Mouse (Mus musculus): ENCODE measurements around the gene Chn2. TPM values are rescaled to one million over a fixed set of nuclear protein-coding genes. Genes with fewer than 3 reads are reported as not detected.

Gene Chn2
- polyA plus RNA-seq, 2 experiments from 2014 or later, result 5.6 to 6.3 TPM

DNA sequence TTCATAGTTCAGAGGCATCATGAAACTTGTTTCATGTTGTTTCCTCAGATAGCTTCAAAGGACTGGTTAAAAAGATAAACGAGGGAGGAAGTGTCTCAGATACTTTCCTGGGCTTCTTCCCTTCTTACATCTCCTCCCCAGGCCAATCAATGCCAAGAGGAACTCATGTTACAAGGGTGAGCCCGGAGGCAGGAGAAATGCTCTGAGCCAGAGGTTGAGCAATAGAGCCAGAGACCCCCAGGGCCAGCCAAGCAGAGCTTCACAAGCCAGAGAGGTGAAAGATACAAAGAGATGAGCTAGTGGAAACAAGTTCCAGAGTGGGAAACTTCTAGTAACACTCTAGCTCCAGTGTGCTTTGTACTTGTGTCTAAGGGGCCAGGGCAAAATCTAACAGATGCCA, 38.9 kb downstream of the Chn2 start:
- ATAC-seq, result no peak

DNA sequence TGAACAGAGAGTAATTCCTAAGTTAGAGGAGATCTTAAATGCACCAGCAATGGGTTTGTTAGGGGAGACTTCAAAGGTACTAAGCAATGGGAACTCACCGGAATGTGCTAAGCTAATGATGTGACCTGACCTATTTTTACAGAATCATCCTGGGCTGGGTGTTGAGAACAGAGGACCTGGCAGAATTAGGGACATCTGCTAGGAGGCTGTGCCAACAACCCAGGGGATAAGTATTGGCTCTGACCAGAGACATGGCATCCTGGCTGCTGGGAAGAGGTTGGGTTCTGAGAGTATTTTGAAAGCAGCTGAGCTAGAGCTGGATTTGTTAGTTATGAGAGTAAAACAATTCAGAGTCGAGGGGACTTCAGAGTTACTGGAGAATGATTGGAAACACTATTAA, 40.5 kb downstream of the Chn2 start:
- no peak for ATAC-seq

DNA sequence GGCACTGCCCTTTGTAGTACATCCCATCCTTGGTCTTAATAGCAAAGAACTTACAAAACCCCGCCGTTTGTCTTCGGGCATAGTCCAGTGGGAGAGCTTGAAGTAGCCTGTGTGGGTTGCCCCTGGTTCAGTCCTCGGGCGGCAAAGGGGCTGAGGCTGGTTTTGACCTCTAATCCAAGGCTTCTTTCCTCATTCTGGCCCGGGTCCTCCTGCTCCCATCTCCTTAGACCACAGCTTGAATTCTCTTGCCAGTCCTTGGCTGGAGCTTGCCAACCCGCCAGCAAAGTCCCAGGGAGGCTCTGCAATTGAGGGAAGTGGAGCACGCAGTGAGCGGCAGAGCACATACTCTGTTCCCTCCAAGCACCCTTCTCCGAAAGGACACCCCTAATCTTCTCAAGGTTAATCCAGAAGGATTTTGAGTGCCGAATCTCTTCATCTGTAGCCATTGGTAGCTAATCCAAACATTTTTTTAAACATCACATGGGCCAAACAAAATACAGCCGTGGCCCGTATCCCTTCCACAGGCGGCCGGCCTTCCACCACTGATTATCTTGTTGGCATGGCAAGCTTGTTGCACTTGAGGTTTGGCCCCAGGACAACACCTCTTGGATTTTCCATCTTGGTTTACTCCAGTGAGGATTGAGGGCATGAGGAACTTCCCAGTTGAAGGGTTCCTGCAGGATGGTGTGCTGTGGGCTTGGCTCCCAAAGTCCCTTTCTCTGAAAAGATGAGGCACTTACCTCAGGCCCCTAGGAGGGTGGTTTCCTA, 41.3 kb downstream of the Chn2 start:
- no peak for ATAC-seq

- ATAC-seq, result no peak
These were observed 43.2 kb downstream of the Chn2 start for GRCm38 (mm10) chr6:54082576-54082975.

GRCm38 (mm10) chr6:54084046-54084445, 44.7 kb downstream of the Chn2 start:
- ATAC-seq, result no peak

DNA sequence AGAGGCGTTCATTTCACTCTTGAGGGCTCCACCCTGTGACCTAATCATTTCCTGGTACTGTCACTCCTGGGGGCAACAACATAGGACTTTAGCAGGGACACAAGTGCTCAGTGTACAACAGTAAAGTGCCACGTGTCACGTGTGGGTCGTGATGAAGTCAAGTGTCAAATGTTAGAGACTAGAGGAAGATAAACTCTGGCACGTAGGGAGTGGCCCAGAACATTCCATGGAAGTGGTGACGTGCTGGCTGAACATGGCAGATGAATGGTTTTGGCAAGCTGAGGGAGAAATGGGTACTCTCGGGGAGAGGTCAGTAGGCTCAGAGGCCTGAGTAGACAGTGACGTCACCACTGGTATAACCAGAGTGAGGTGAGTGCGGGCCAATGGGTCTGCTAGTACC, 45.7 kb downstream of the Chn2 start:
- ATAC-seq, result no peak

GRCm38 (mm10) chr6:54088168-54088567, 48.8 kb downstream of the Chn2 start:
- peak; percentile 83 for ATAC-seq

- no peak for ATAC-seq
These were observed 51.5 kb downstream of the Chn2 start for GRCm38 (mm10) chr6:54090822-54091221.

DNA sequence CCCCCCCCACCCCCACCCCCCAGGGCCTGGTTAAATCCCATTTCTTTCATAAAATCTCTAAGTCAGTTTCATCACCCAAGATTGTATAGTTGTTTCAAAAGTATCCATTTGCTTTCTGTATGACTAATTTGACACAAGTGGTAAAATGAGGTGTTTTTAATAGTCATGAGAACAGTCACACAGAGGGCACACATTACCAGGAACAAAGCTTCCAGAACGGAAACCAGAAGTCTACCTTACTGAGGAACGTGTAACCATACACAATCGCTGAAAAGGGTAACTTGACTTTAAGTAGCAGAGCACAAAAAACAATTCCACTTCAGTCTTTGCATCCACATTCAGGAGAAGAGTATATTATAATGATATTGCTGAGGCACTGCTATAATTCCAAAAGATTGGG, 53.6 kb downstream of the Chn2 start:
- ATAC-seq, result peak; percentile 48

DNA sequence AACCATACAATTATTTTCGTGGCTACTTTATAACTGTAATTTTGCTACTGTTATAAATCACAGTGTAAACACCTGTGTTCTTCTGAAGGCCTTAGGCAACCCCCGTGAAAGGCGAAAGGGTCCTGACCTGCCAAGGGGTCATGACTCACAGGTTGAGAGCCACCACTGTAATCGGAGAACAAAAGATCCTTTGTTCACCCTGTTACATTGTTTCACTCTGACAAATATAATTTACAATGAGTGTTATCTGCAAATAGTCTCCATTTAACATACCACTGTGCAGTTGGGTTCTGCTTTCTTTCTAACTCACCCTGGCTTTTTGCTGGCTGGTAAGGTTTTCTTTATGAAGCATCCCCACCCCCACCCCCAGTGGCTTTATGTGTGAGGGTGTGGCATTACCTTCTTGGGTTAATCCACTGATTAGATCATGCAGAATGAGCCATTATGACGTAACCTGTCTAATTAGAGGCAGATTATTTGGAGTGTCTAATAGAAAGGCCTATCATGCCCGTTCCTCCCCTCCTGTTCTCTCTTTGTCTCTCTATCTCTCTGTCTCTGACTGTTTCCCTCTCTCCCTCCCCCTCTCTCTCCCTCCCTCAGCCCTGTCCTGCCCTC, 56.9 kb downstream of the Chn2 start:
- ATAC-seq, result peak; percentile 33

DNA sequence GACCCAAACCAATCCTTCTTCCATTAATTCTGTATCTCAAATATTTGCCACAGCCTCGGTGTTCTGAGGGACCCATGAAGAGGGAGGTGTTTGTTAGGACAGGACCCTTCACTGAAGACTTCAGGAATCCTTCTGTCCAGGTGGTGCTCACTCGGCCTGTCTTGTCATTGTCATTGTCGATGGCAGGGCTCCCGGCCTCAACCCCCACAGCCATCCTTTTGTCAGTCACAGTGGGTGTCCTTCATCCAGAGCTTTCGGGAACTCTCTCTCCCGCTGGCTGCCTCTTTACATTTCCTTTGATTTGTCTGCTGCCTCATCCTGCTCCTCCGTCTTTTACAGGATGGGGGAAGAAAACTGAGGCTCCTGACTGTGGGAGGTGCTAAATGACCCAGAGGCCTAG, 57.5 kb downstream of the Chn2 start:
- ATAC-seq, result no peak

DNA sequence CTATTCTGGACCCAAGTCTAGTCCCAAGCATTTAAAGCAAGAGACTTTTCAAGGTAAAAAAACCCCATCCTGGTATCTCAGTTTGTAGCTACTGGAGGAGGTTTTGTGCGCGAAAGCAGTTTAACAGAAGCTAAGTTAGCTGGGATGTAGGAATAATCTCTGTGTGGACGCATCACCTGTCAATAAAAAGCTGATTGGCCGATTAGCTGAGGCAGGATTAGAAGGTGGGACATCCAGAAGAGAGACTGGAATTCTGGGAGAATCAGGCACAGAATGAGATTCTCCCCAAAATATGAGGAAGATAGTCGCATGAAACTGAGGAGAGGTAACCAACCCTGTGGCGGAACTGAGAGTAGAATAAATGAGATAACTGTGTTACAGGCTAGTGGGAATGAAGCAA, 59.0 kb downstream of the Chn2 start:
- ATAC-seq, result no peak

GRCm38 (mm10) chr6:54099659-54100058, 60.3 kb downstream of the Chn2 start:
- ATAC-seq, result no peak

- no peak for ATAC-seq
These were observed 62.9 kb downstream of the Chn2 start for GRCm38 (mm10) chr6:54102210-54102609.

DNA sequence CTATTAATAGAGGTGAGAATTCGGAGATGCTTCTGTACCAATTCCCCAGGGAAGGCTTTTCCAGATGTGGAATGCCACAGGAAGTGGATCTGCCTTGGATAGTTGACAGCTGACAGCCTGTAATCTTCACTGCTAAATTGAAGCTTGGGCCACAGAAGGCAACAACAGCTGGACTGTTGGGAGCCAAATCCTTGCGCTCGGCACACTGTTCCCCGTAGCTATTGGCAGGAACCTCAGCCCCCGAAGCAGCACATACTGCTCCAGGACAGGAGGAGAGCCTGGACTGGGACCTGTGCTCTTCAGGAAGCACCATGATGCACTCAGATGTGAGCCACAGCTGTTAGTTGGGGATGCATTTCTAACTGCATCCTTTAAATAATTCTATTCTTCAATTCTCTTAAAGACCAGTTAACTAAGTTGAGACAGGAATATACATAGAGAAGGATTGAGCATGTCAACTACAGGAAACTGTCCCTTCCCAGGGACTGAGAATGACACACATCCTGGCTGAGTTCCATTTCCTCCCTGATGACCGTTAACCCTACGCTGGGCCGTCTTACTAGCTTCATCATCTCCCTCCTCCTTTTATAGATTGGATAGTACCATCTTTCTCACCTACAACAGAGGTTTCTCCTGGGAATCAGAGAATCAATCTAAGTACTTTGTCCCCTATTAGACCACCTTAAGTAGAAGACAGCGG, 64.1 kb downstream of the Chn2 start:
- ATAC-seq, result no peak

GRCm38 (mm10) chr6:54111416-54111984, 72.1 kb downstream of the Chn2 start:
- no peak for ATAC-seq

GRCm38 (mm10) chr6:54113338-54113737, 74.0 kb downstream of the Chn2 start:
- ATAC-seq, result no peak

DNA sequence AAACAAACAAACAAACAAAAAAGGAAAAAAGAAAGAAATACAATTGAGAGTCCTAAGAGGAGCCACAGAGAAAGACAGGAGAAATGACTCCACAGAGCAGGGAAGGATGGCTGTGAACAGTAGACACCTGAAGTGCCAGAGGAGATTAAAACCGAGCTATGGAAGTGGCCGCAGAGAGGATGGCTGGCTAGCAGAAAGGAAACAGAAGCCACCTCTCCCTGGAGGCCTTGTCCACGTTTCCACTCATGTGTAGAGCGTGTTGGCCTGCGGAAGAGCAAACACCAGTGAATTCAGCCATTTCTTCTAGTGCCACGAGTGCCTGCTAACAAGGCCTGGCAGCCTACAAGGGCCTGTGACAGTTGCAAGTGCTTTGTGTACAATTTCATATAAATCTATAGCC, 75.1 kb downstream of the Chn2 start:
- ATAC-seq, result no peak

- ATAC-seq, result no peak
These were observed 76.9 kb downstream of the Chn2 start for GRCm38 (mm10) chr6:54116299-54116698.

DNA sequence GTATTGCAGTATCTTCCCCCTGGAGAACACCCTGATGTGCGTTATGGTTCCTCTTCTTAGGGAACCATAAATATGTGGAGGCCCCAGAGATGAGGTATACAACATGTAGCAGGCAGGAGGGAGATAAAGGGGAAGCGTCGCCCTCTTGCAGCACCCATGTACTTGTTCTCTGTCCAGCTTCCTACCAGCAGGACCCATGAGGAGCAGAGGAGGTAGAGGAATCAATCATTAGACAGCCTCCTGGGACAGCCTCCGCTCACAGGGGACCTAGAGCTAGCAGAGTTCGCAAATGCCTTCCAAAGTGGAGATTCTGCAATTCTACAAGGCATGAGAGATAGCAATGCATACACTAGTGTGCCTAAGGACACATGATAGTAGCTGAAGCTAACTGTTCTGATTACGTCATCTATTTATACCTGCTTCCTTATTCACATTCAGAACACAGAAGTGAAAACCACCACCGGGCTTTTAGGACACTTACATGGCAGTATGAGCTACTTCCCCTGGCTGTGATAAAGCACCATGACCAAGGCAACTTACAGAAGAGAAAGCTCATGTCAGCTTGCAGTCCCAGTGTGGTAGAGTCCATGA, 77.7 kb downstream of the Chn2 start:
- ATAC-seq, result no peak

- ATAC-seq, result no peak
These were observed 79.0 kb downstream of the Chn2 start for GRCm38 (mm10) chr6:54118395-54118794.

- no peak for ATAC-seq
These were observed 79.5 kb downstream of the Chn2 start for GRCm38 (mm10) chr6:54118897-54119296.

DNA sequence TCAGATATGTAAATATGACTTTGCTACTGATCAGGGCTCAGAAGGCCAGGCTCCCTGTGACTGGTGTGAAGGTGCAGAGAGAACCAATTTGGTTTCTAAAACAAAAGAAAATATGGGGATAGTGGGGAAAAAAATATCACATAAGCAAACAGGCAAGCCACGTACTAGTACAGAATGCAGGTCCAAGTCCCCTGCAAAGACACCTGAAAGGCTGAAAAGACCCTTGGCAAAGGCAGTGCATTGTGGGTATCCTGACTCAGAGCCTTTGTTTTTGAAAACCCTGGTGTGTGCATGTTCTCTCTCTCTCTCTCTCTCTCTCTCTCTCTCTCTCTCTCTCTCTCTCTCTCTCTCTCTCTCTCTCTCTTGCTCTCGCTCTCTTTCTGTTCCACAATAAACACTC, 80.1 kb downstream of the Chn2 start:
- ATAC-seq, result no peak

Measured in activated CD4-positive, CD25-positive, alpha-beta regulatory T cell, adult 4 months (primary cell).